Mouse (Mus musculus): ENCODE results near the gene Acvr1. TPM values are rescaled to one million over a fixed set of nuclear protein-coding genes. Genes with fewer than 3 reads are reported as not detected.

The Acvr1 gene
- polyA plus RNA-seq, 1 experiment from 2014 or later, result 3.0 TPM

GRCm38 (mm10) chr2:58408926-58409634 lies 157.9 kb downstream of the Acvr1 start:
- no peak overlapping the region for H3K4me3 ChIP-seq
- no peak overlapping the region for H3K27ac ChIP-seq
- 91% methylated on average over 5 of the region's 5 CpGs for WGBS
- H3K9me3 ChIP-seq, result no peaks in the 10 kb centered on the region
- H3K27me3 ChIP-seq (ENCODE audit: poor library complexity, severe bottlenecking), result no peaks in the 10 kb centered on the region
- no peaks in the 10 kb centered on the region for H3K4me1 ChIP-seq
- H3K36me3 ChIP-seq (replicated peaks), result no peaks in the 10 kb centered on the region
- DNase-seq (ENCODE audit: extremely low spot score, low spot score), result no peak

GRCm38 (mm10) chr2:58403481-58403880 lies 163.5 kb downstream of the Acvr1 start:
- Histone ChIP-seq H3K9me3 (no peaks in the 10 kb centered on the region), H3K4me1 (no peaks in the 10 kb centered on the region), H3K27me3 (ENCODE audit: poor library complexity, severe bottlenecking) (no peaks in the 10 kb centered on the region), H3K4me3 (no peak overlapping the region), H3K27ac (no peak overlapping the region), H3K36me3 (replicated peaks) (no peaks in the 10 kb centered on the region)
- no peak for DNase-seq (ENCODE audit: extremely low spot score, low spot score)
- 86% methylated on average over 2 of the region's 2 CpGs for WGBS

- Histone ChIP-seq H3K36me3 (replicated peaks) (no peaks in the 10 kb centered on the region), H3K9me3 (no peaks in the 10 kb centered on the region), H3K27me3 (ENCODE audit: poor library complexity, severe bottlenecking) (no peaks in the 10 kb centered on the region), H3K4me1 (no peaks in the 10 kb centered on the region), H3K4me3 (no peak overlapping the region), H3K27ac (no peak overlapping the region)
- DNase-seq (ENCODE audit: extremely low spot score, low spot score), result no peak
- 87% methylated on average over 7 of the region's 7 CpGs for WGBS
Observed at GRCm38 (mm10) chr2:58388601-58389000, 178.4 kb downstream of the Acvr1 start.

- Histone ChIP-seq H3K4me1 (peaks cover 7% of the 10 kb centered on the region; the same call in 1 of the 2 replicates), H3K9me3 (no peaks in the 10 kb centered on the region), H3K4me3 (no peak overlapping the region), H3K36me3 (replicated peaks) (no peaks in the 10 kb centered on the region), H3K27ac (no peak overlapping the region), H3K27me3 (ENCODE audit: poor library complexity, severe bottlenecking) (no peaks in the 10 kb centered on the region)
- WGBS, result 86% methylated on average over 5 of the region's 5 CpGs
- no peak for DNase-seq (ENCODE audit: extremely low spot score, low spot score)
Observed at GRCm38 (mm10) chr2:58380020-58380419, 186.9 kb downstream of the Acvr1 start.

GRCm38 (mm10) chr2:58379475-58379874 lies 187.5 kb downstream of the Acvr1 start:
- no peak for DNase-seq (ENCODE audit: extremely low spot score, low spot score)
- Histone ChIP-seq H3K27ac (no peak overlapping the region), H3K36me3 (replicated peaks) (no peaks in the 10 kb centered on the region), H3K9me3 (no peaks in the 10 kb centered on the region), H3K27me3 (ENCODE audit: poor library complexity, severe bottlenecking) (no peaks in the 10 kb centered on the region), H3K4me1 (peaks cover 7% of the 10 kb centered on the region; the same call in 1 of the 2 replicates), H3K4me3 (no peak overlapping the region)
- WGBS, result 91% methylated on average over 1 of the region's 1 CpGs

- H3K36me3 ChIP-seq (replicated peaks), result no peaks in the 10 kb centered on the region
- WGBS, result 76% methylated on average over 9 of the region's 9 CpGs
- no peaks in the 10 kb centered on the region for H3K27me3 ChIP-seq (ENCODE audit: poor library complexity, severe bottlenecking)
- H3K4me1 ChIP-seq, result peaks cover 7% of the 10 kb centered on the region; the same call in 1 of the 2 replicates
- H3K27ac ChIP-seq, result no peak overlapping the region
- H3K9me3 ChIP-seq, result no peaks in the 10 kb centered on the region
- H3K4me3 ChIP-seq, result no peak overlapping the region
- no peak for DNase-seq (ENCODE audit: extremely low spot score, low spot score)
Observed at GRCm38 (mm10) chr2:58377417-58378130, 189.4 kb downstream of the Acvr1 start.

- Histone ChIP-seq H3K27ac (no peak overlapping the region), H3K9me3 (no peaks in the 10 kb centered on the region), H3K4me3 (no peak overlapping the region), H3K36me3 (replicated peaks) (no peaks in the 10 kb centered on the region), H3K4me1 (no peaks in the 10 kb centered on the region), H3K27me3 (ENCODE audit: poor library complexity, severe bottlenecking) (no peaks in the 10 kb centered on the region)
- 68% methylated on average over 3 of the region's 3 CpGs for WGBS
- DNase-seq (ENCODE audit: extremely low spot score, low spot score), result no peak
Observed at GRCm38 (mm10) chr2:58366196-58366595, 200.8 kb downstream of the Acvr1 start.

- DNase-seq (ENCODE audit: extremely low spot score, low spot score), result no peak
- Histone ChIP-seq H3K9me3 (no peaks in the 10 kb centered on the region), H3K36me3 (replicated peaks) (no peaks in the 10 kb centered on the region), H3K27me3 (ENCODE audit: poor library complexity, severe bottlenecking) (peaks cover 29% of the 10 kb centered on the region), H3K27ac (no peak overlapping the region), H3K4me3 (no peak overlapping the region), H3K4me1 (peaks cover 17% of the 10 kb centered on the region)
- 91% methylated on average over 3 of the region's 3 CpGs for WGBS
Observed at GRCm38 (mm10) chr2:58361361-58362046, 205.5 kb downstream of the Acvr1 start.

GRCm38 (mm10) chr2:58358132-58358460 lies 208.9 kb downstream of the Acvr1 start:
- WGBS, result 25% methylated on average over 3 of the region's 3 CpGs
- Histone ChIP-seq H3K27me3 (ENCODE audit: poor library complexity, severe bottlenecking) (peaks cover 51% of the 10 kb centered on the region), H3K9me3 (no peaks in the 10 kb centered on the region), H3K36me3 (replicated peaks) (no peaks in the 10 kb centered on the region), H3K4me3 (peak overlapping the region; percentile 62), H3K4me1 (peaks cover 17% of the 10 kb centered on the region), H3K27ac (no peak overlapping the region)
- DNase-seq (ENCODE audit: extremely low spot score, low spot score), result no peak

GRCm38 (mm10) chr2:58357414-58358131 lies 209.4 kb downstream of the Acvr1 start, which contains the start of gene Acvr1c:
Gene Acvr1c (minus strand): TSS chr2:58357895.
- Histone ChIP-seq H3K27ac (peak within 1 kb of the TSS; percentile 57; the same call in 1 of the 2 replicates), H3K27me3 (ENCODE audit: poor library complexity, severe bottlenecking) (peaks cover 51% of the 10 kb centered on the region), H3K9me3 (no peaks in the 10 kb centered on the region), H3K4me3 (peak within 1 kb of the TSS; percentile 62), H3K4me1 (peaks cover 17% of the 10 kb centered on the region), H3K36me3 (replicated peaks) (no peaks in the 10 kb centered on the region)
- DNase-seq (ENCODE audit: extremely low spot score, low spot score), result peak; percentile 14
- WGBS, result under 1% methylated on average over 58 of the region's 65 CpGs

- peaks cover 17% of the 10 kb centered on the region for H3K4me1 ChIP-seq
- peaks cover 51% of the 10 kb centered on the region for H3K27me3 ChIP-seq (ENCODE audit: poor library complexity, severe bottlenecking)
- H3K9me3 ChIP-seq, result no peaks in the 10 kb centered on the region
- H3K27ac ChIP-seq, result no peak overlapping the region
- H3K4me3 ChIP-seq, result peak overlapping the region; percentile 62
- under 1% methylated on average over 7 of the region's 7 CpGs for WGBS
- no peaks in the 10 kb centered on the region for H3K36me3 ChIP-seq (replicated peaks)
- DNase-seq (ENCODE audit: extremely low spot score, low spot score), result peak; percentile 21
Observed at GRCm38 (mm10) chr2:58357068-58357413, 209.9 kb downstream of the Acvr1 start.

GRCm38 (mm10) chr2:58354389-58354788 lies 212.6 kb downstream of the Acvr1 start:
- Histone ChIP-seq H3K36me3 (replicated peaks) (no peaks in the 10 kb centered on the region), H3K9me3 (no peaks in the 10 kb centered on the region), H3K4me3 (no peak overlapping the region), H3K27ac (no peak overlapping the region), H3K27me3 (ENCODE audit: poor library complexity, severe bottlenecking) (peaks cover 51% of the 10 kb centered on the region), H3K4me1 (peaks cover 17% of the 10 kb centered on the region)
- 89% methylated on average over 3 of the region's 3 CpGs for WGBS
- no peak for DNase-seq (ENCODE audit: extremely low spot score, low spot score)

Measured in forebrain, embryonic 10.5 days (tissue).